Comparison of ENCODE assay signal across 16 mouse cellular contexts in genomic region chr6:136153444-136153843, GRCm38 (mm10). TPM values are rescaled to one million over a fixed set of nuclear protein-coding genes. Genes with fewer than 3 reads are reported as not detected.
DNase-seq lines count a peak whose midpoint lies in the region.
"Had no signal": no experiment of that assay in that cellular context is flagged by ENCODE, and none has a peak within 500 bp of the region (broad histone marks: within the 10 kb centered on the region; RNA-seq: fewer than 3 reads in every experiment).

No protein-coding gene starts in this region.

- DNase-seq in gastrocnemius, postnatal 10 days: peak; percentile 22
- no peak for DNase-seq in gastrocnemius, adult 8-10 months (ENCODE audit: low spot score in 2 of 2)
- DNase-seq in lung, postnatal 10 days: peak; percentile 31
- no peak for DNase-seq in lung, postnatal 25 days (ENCODE audit: low spot score)
- DNase-seq in adrenal gland, postnatal 14 days: peak; percentile 74
- DNase-seq in gastrocnemius, postnatal 14 days: peak; percentile 41
- no peak for DNase-seq in heart, postnatal 14 days
- no peak for DNase-seq in right cerebral cortex, postnatal 4 days
- DNase-seq: cerebellum, adult 11 months; cerebellum, adult 9-11 months; kidney, adult 2 months; liver, postnatal 0 days; lung, postnatal 36 days; spleen, adult 18-20 months; thymus, postnatal 14 days had no signal

- intact Hi-C loops in gastrocnemius, postnatal 14 days (cut with DNase I; ENCODE audit: low total_unique reads): no loop called here
- intact Hi-C loops in heart, postnatal 14 days (cut with DNase I): no loop called here

RNA-seq across cellular contexts. Expression of gene Grin2b, which starts 19.9 kb away (rescaled TPM):
- 1 to 10 TPM in 1 of 2 experiments, under 1 TPM in 1; 0.52 to 1.5 TPM for total RNA-seq in gastrocnemius, postnatal 10 days (2021)
- total RNA-seq in gastrocnemius, adult 8-10 months (2022): under 1 TPM; 0.04 to 0.19 (median 0.06) TPM
- total RNA-seq in adrenal gland, postnatal 14 days (2021): 0.11 and 0.15 TPM in 2 replicates
- under 1 TPM; 0.04 to 0.14 TPM for total RNA-seq in gastrocnemius, postnatal 14 days (2021)
- under 1 TPM in 1 of 2 experiments, not detected in 1; 0.02 TPM for total RNA-seq in heart, postnatal 14 days (2021)
- total RNA-seq: heart, adult 2 months had no signal

Comparison
In these comparisons a context has a peak if more than half of its experiments do, and no peak if none do; other contexts are left out.
1. DNase-seq: peak in gastrocnemius, postnatal 10 days (single experiment), lung, postnatal 10 days (single experiment), adrenal gland, postnatal 14 days (single experiment) and gastrocnemius, postnatal 14 days (single experiment); none in gastrocnemius, adult 8-10 months (0 of 2), lung, postnatal 25 days (single experiment), heart, postnatal 14 days (0 of 2) and right cerebral cortex, postnatal 4 days (single experiment).